Mouse (Mus musculus) WW6 (cell line): ENCODE data around the gene Slc41a3.
"Not testable (repeated sequence)": the region's sequence is repeated elsewhere in the genome, so short reads cannot be mapped to it uniquely, and the experiment has no call there.

Source experiments
- DNase-seq: peaks from one replicate; pipeline ENCODE4 v3.0.0-alpha.2; 2013; ENCODE audit warnings: low read depth, low spot score

Slc41a3 gene

DNA sequence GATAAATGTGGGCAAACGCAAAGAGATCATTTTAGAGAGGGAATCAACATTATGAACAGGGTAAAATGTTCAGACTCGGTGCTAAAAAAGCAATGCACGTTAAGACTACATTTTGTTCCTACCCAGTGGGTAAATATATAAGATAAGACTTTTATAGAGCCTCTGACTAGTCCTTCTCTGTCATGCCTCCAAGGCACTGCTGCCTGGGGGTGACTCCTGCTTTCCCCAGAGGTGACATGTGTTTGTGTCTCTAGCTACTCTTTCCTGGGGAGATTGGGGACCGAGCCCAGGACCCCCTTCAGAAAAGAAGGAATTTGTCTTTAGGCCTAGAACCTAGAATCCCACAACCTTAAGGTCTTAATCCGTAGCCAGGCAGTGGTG is 18.9 kb downstream of the Slc41a3 start:
- DNase-seq, result no peak

DNA sequence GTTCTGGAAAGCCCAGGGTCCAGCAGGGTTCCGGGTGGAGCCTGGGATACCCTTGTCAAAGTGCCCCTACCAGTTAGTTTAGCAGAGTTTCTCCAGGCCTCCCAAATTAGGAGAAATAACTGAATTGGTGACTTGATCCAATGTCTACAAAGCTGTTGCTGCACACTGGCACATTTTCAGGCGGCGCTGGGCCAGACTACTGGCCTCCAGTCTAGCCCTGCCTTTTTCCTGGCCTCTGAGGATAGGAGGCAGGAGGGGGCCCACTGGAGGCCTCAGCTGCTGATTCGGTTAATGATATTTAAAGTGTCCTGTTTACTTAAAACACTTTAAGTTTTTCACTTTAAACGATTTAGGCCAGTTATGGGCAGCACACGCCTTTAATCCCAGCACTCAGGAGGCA is 19.7 kb downstream of the Slc41a3 start:
- no peak for DNase-seq

DNA sequence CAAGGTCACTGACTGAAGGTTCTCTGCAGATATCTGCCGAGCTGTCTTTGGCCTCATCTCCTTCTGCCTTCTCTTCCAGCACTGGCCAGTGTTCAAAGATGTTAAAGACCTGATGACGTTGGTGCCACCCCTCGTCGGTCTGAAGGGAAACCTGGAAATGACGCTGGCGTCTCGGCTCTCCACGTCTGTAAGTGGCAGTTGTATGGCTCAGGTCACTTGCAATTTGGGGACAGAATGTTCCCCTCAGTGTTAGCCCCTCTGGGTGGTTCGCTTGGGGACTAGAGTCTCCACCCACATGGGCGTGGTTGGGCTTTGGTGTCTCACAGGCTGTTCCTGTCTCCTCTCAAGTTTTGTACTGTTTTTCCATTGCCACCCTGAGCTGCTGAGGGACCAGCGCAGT is 20.2 kb downstream of the Slc41a3 start:
- DNase-seq, result no peak

DNA sequence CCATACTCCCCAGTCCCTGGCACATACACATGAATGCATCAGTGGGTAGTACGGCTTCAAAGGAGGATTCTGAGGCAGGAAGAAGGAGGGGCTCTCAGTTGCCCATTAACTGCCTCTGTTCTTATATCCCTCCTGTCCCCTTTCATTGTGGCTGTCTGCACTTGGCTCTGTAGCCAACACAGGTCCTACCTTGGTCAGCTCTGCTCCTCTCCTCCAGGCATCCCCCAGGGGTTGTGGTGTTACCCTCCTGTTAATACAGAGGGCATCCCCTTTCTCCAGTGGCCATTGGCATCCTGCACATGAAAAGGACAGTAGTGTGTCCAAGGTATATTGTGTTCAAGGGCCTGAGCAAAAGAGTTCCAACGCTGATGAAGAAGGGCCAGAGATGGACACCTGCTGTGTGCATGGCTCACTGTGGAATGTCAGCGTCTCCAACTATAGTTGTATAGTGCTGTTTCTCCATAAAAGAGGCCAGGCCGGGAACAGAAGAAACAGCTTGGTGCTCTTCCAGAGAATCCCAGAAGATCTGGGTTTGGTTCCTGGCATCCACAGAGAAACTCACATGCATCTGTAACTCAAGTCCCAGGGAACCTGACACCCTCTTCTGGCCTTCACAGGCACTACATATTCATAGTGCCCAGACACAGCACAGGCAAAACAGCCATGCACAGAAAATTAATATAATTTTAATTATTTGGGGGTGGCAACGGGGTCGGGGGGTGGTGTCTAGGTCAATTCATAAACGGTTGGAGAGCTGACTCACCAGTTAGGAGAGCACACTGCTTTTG is 20.9 kb downstream of the Slc41a3 start:
- DNase-seq, result no peak

DNA sequence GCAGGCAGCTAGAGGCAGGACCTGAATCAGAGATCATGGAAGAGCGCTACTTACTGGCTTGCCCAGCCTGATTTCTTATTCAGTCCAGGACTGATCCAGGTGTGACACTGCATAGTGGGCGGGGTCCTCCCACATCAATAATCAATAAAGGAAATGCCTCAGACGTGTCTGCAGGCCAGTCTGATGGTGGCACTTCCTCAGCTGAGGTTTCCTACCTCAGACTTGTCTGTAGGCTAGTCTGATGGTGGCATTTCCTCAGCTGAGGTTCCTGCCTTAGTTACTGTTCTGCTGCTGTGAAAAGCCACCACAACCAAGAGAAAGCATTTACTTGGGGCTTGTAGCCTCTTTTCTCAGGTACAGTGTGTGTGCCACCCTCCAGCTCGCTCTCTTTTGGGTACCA is 23.0 kb downstream of the Slc41a3 start:
- DNase-seq, result no peak

DNA sequence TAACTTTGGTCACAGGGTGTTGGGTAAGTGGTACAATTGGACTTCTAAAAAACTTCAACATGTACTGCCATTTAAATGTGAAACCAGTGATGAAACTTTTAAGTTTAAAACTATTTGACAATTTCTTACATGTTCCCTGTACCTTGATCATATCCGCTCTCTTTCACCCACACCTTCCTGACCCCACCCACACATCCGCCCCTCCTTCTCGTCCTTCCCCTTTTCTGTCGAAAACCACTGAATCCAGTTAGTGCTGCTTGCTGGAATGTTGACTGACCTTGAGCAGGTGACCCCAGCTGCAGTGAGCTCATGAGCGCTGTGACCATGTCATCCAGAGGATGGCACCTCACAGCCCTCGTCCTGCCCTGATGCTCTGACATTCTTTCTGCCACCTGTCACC is 25.0 kb downstream of the Slc41a3 start:
- no peak for DNase-seq

DNA sequence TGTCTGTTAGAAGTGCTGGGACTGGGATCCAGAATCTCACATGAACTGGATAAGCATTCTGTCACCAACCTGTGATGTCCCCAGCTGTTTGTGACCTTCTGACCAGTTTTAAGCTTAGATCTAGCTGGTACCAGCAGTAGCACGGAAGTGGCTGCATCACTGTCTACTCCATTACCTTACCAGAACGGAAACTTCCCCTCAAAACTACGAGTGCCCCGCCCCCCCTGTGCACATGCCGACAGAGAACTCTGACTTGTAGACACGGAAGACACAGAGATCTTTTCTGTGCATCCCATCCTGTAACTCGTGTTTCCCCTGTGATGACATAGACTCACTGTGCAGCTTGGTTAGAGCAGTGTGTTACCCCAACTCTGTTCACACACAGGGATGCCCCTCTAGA is 25.9 kb downstream of the Slc41a3 start:
- no peak for DNase-seq

DNA sequence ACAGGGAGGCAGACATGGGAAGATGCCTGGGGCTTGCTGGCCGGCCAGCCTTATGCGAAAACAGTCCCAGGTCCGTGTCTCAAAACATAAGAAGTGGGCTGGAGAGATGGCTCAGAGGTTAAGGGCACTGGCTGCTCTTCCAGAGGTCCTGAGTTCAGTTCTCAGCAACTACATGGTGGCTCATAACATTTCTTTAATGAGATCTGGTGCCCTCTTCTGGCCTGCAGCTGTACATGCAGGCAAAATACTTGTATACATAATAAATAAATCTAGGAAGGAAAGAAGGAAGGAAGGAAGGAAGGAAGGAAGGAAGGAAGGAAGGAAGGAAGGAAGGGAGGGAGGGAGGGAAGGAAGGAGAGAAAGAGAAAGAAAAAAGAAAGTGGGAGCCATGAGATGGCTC is 28.0 kb downstream of the Slc41a3 start:
- not testable (repeated sequence) for DNase-seq

DNA sequence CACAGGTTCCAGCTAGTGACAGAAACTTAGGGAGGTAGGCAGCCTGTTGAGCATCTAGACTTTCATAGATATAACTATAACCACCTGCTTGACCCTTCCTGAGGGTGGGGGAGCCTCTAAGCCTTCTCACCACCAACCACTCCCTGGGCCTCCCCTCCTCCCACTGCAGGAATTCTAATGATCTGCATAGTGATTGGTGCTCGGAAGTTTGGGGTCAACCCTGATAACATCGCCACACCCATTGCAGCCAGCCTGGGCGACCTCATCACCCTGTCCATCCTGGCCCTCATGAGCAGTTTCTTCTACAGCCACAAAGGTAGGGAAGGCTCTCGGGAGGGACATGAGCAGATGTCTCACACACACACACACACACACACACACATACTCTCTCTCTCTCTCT is 30.6 kb downstream of the Slc41a3 start:
- no peak for DNase-seq

DNA sequence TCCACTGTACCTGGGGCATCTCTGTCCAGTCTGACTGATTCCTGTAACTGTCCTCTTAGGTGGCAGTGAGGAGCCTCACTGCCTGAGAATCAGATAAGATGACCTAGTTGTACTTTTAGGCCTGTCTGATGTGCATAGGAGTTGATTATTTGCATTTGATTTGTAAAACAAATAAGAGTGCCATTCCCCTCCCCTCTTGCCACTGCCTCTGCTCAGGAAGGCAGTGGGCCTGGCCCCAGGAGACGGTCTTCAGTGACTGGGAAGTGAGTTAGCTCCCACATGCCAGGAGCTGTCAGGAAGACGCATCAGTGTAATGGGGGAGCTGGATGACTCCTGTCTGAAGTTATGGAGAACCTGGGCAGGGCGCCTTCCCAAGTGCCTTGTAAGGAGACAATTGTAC is 31.1 kb downstream of the Slc41a3 start:
- no peak for DNase-seq

DNA sequence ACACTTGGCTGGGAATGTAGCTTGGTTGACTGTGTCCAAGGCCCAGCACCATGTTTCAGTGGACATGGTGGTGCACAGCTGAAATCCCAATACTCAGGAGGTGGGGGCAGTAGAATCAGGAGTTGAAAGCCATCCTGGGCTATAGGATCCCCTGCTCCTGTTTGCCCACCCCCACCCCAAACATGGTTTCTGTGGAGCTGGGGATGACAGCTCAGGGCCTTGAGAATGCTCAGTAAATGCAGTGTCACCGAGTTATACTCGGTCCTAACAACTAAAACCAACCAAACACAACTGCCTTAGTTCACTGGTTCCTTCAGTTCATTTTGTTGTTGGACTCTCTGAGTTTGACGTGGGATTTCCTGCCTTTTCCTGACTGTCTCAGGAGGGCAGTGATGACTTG is 38.5 kb downstream of the Slc41a3 start:
- no peak for DNase-seq

DNA sequence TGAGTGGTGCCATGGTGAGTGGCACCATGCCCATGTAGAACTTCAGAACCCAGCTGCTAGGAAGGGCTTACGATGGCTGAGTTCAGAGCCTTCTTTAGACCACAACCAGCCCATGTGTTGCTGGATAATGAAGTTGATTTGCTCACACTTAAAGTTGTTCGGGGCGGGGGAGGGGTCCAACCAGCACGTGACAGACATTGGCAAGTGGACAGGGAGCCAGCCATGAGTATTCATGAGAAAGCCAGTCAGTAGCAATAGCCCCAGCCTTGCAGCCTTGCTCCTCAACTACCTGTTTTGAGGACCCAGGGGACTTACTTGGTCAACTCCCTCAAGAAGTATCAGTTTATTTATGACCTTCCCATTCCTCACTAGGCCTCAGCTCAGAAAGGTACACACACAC is 40.4 kb downstream of the Slc41a3 start:
- no peak for DNase-seq

DNA sequence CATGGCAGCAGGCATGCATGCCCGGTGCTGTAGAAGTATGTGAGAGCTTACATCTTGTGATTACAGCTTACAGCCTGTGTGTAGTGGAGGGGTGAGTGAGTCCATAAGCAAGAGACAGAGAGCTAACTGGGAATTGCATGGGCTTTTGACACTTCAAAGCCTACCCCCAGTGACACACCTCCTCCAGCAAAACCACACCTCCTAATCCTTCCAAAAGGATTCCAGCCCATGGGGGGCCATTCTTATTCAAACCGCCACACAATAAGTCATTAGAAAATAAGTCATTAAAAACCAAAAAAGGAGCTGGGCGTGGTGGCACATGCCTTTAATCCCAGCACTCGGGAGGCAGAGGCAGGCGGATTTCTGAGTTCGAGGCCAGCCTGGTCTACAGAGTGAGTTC is 43.9 kb downstream of the Slc41a3 start:
- DNase-seq, result no peak

DNA sequence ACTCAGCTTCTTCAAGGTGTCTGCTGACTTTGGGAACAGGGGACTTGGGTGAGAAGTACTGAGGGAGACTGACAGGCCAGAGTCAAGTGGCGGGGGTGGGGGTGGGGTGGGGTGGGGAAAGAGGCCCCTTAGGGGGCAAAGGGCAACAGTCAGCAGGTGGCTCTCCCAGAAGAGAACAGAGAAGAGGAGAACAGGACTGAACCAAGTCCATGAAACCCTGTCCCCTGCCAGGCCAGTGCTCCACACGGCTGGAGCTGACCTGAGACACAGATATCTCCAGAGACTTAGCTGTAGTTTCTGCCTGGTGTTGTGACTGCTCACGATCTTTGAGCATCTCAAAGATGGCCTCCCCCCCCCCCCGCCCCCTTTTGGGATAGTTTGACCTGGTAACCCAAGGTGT is 44.8 kb downstream of the Slc41a3 start:
- DNase-seq, result no peak

DNA sequence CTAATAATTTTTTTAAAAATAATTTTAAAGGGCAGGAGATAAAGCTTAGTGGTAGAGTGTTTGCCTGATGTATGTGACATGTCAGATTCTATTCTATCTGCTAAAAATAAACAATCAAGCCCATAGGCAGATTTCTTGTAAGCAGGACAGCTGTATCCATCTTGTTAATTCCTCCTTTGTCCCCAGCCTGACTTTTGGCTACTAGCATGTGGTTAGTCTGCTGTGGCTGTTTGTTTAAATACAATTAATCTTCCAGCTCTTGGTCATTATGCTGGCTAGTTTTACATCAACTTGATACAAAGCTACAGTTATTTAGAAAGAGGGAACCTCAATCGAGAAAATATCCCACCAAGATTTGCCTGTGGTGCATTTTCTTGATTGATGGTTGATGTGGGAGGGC is 46.1 kb downstream of the Slc41a3 start:
- no peak for DNase-seq

DNA sequence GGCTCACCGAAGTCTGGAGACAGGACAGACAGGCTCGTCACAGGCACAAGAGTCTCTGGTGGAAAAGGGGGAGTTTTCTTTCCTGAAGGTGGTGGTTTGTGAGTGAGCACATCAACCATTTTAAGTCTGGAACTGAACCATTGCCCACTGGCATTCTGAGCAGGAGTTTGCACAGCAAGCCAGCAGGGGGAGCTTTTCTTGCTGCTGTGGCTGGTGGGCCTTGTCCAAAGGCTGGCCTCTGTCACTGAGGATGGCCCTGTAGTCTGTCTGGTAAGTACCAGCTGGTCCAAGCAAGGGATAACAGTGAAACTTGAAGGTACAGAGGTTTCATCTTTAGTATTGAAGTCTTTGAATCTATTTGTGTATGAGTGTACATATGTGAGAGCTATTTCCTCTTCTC is 49.2 kb downstream of the Slc41a3 start:
- no peak for DNase-seq

DNA sequence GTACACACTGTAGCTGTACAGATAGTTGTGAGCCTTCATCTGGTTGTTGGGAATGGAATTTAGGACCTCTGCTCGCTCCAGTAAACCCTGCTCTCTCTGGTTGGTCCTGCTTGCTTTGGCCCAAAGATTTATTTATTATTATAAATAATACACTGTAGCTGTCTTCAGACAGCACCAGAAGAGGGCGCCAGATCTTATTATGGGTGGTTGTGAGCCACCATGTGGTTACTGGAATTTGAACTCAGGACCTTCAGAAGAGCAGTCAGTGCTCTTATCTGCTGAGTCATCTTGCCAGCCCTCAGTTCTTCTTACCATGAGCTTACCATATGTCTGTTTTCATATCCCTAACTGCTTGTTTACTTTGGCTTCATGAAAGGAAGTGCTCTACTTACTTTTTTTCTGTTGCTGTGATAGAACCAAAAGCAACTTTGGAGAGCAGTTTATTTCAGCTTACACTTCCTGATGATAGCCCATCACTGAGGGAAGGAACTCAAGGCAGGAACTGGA is 51.9 kb downstream of the Slc41a3 start:
- not testable (repeated sequence) for DNase-seq

DNA sequence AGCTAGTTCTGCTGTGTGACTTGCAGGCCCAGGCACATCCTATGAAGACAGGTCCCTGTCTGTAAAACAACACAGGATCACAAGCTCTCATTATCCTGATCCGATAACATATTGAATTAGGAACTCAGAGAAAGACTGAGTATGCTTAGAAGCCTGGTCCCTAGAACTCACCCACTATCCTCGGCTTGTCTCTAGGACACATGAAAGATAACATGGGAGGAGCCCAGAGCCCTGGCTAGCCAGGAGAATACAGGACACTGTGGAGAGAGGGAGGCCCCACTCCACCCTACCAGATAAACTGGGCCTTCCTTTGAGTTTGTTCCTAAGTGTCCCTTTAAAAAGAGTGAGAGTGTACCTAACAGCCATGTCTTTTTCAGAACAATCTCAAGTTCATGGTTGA is 55.4 kb downstream of the Slc41a3 start:
- DNase-seq, result no peak

DNA sequence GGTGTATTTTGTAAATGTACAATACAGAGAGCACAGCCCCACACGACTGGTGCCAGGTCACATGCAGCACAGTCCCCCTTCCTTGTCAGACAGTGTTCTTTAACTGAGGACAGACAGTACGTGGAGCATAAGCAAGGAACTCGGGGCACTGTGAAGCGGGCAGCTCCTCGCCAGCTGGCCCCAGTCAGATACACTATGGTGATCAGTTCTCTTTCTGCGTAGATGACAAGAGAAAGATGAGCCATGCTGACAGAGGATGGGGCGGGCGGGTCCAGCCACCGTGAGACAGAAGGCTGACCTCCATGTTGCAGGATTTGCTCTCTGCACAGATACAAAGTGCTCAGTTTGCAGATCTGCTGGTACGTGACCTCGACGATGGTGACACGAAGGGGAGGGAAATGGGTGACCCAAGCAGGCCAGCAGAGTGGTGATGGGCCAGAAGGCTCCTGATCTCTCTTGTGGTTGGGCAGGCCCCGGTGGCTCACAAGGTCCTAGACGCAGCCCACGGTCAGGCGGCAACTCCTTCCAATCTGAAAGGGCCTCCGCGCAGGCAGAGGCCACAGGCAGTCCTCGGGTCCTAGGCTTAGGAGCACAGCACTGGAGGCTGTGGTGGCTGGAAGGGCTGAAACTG is 56.0 kb downstream of the Slc41a3 start:
- no peak for DNase-seq

DNA sequence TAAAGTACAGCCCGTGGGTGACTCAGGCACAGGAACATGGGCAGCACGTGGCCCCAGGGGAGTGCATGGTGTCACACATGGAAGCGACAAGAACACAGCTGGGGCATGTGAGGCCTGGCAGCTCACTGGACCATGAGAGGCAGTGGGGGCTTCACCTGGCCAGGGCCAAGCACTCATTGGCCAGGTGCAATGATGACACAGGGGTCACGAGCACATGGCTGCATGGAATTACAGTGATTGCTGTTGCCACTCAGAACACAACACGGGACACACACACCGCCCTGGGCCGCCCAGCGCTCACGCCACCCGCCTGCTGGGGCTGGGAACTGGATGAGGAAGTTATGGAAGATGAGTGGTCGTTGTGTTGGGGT is 56.5 kb downstream of the Slc41a3 start:
- DNase-seq, result no peak

DNA sequence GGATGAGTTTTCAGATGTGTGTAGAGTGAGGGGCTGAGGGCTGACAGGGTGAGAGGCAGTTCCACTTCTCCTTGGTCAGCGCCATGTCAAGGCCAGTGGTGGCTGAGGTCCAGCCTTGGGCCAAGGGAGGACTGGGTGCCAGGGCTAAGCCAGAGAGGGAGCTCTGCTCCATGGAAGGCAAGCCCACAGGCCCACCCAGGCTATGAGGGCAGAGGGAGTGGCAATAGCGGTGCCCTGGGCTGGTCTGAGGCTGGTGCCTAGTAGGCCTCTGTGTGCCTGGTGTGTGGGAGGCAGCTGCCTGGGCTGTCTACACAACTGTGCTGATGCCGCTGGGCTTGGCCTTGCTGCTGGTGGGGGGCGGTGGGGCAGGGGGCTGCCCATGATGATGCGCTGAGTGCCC is 57.6 kb downstream of the Slc41a3 start:
- no peak for DNase-seq

DNA sequence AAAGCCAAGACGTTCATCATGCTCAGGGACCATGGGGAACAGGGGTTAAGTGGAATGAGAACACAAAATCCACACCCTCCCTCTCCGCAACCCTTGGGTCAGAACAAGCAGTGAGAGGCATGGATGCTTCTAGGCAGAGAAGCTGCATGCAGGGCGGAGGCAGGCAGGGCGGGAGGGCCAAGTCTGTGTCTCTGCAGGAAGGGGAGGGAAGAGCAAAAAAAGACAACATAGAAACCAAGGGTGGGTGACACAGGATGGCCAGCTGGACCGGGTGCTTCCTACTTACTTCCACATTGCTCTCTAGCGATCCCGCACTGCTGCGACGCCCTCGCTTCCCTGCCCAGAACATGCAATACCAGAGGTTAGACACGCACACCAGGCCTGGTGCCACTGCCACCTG is 59.2 kb downstream of the Slc41a3 start:
- no peak for DNase-seq

DNA sequence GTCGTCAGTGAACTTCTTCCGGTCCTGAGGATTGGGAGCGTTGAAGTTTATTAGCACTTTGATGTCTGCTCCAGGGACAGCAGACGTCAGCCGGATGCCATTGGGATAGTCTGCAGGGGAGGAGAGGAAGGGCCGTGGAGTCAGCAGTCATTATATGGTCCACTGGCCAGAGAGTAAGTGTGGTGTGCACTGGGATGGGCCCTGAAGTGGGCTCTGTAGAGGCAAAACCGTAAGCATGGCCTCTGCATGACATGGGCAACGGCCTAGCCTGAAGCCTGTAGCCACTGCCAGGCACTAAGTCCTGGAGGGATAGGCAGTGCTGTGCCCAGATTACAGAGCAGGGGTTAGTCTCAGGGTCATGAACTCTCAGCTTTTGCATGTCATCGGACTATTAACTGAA is 64.2 kb downstream of the Slc41a3 start:
- no peak for DNase-seq

DNA sequence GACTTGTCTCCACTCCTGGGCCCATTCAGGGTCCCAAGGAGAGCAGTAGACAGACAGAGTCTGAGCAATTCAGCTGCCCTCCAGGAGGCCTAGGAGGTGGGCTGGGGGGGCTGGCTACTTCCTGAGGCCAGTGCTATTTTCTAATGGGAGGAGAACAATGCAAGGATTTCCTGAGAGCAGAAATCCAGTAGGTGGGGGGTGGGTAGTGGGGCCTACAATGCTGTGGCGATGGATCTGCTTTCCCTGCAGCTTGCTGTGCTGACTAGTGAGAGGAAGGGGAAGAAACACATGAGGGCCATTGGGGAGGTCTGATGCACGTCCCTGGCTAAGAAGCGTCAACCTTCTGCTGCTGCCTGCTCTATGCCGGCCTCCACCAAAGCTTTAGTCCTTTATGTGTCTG is 74.2 kb downstream of the Slc41a3 start:
- no peak for DNase-seq
